Mouse (Mus musculus): Measurements from ENCODE around the gene 2610301B20Rik.
"Not testable (repeated sequence)": the region's sequence is repeated elsewhere in the genome, so short reads cannot be mapped to it uniquely, and the experiment has no call there.

2610301B20Rik gene

DNA sequence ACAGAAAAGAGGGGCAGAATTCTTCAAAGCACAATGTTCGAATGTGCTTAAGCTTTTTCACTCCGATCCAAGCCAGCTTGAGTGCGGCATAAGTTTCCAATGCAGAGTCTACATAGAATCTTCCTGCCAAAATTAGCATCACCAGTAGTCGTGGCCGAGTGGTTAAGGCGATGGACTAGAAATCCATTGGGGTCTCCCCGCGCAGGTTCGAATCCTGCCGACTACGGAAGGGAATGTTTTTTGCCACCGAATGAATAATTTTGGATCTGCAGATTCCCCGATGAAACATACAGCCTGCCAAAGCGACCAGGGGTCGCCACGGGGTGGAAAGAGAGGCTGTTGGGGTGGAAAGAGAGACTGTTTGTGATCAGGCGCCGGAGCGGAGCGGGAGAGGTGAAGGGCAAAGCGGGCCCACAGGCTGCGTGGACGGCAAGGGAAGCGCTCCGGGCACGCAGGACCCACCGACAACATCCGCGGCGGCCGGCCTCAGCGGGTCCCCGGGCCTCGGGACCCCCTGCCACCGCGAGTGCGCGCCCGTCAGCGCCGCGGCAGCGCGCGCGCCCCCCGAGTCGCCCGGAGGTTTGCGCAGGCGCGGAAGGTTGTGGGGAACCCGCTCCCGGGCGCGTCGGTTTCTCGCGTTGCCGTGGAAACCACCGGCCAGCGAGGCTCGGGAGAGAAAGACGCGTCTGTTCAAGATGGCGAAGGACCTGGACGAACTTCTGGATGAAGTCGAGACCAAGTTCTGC lies at the start of gene 2610301B20Rik:
Gene 2610301B20Rik (plus strand): TSS at position 579 of the 746 bp plus-strand sequence.
- DNase-seq: peak; percentile 92

DNA sequence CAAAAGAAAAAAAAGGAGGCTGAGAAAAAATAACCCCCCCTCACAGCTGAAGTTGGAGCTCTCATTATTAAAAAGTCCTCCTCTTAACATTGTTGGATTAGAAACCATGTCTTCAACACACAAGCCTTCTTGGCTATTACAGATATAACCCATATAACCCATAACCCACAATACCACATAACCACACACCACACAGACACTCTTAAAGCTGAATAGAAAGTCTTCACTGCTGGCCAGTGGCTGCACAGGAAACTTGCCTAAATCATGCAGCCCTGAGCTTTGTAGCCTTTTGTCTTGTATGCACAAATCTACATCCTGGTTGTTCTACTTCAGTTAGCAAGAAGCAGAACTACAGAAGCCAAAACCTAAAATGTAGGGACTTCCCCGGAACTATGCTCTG lies 41.0 kb upstream of the 2610301B20Rik start:
- DNase-seq: no peak

DNA sequence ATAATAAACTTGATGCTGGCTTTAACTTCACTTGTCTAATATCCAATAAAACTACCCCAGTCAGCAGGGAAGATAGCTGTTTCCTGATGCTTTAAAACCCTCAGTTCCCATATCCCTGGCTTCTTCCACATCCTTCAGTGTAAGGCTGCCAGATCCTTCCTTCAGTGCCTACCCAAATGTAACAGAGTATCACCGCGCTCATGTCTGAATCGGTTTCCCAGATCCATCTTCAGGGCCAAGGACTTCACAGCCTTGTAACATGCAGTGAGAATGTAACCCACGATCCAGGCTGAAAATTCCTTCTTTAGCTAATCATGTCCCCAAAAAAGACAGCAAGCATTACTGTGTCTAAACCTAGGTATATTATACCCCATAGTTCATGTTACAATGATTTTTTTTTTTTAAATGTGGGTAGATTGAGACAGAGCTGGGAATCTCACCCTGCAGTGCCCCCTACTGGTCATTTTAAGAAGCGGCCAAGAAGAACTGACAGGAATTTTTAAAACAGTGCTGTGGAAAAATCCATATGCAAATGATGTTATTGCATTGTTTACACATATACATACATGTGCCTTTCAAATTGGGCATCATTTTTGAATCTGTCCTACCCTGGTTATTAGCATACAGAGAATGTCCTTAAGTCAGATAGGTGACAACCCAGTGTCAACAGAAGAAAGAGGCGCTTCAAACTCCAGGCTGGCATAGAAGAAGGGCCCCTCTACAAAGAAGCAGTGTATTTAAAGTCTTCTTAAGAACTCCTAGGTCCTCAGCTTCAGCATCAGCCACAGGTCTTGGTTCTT lies 38.8 kb upstream of the 2610301B20Rik start:
- peak; percentile 29 for DNase-seq

DNA sequence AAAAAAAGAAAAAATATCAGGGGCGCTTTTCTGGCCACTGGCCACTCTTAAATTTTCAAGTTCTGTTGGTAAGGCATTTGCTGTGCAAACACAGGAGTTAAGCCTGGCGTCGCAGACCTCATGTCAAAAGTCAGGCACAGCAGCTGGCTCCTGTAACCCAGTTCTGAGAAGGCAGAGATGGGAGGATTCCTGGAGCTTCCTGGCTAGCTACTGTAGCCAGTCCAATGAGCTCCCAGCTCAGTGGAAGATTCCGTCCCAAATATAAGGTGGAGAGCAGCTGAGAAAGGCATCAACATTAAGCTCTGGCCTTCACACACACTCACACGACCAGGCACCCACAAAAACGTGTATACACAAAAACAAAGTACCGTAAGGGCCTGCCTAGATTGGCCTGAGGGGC lies 28.4 kb upstream of the 2610301B20Rik start:
- no peak for DNase-seq

DNA sequence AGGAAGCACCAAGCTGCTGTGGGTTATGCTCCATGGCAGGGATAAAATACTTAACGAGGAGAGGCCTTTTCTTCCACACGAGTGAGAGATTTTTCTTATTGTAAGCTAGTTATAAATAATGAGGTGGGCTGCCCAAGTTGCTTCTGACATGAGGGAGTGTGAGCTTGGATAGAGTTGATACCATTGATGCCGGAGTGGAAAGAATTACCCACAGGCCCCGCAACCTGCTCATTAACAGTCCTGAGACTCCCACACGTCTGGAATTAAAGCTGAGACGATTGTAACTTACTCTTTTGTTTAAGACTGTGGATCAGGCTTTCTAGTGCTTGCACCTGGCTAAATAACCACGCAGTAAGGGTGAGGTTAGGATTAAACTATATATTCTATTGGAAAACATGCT lies 24.5 kb upstream of the 2610301B20Rik start:
- no peak for DNase-seq

DNA sequence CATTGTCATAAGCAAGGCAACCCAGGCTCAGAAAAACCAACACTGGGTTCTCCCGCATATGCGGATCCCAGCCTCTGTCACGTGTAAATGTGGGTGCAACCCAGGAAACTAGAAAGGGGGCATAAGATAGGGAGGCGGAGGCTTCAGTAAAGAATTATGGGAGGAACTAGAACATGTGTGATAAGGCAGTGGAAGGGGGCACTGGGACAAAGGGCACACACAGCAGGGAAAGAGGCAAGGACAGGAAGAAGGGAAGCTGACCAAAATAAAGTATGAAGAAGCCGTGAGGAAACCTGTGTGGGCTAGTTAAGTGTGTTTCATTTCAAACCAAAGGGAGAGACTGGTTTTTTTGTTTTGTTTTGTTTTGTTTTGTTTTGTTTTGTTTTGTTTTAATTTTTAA lies 23.3 kb upstream of the 2610301B20Rik start:
- no peak for DNase-seq

DNA sequence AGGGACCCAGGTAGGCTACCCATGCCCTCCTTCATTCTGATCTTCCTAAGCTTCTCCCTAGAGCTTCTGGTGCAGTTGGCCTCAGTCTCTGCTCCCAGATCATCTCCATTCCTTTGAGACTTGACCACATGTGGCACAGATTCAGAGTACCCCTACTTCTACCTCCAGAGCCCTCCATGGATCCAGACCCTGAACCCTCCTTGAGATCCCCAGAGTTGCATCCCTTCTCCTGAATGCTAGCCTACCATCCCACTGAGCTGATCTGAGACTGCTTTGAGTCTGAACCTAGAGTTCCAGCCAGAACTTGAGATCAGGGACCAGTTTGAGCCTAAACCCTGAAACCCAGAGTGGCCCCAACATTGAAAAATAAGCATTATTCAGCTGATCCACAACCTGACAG lies 15.1 kb upstream of the 2610301B20Rik start:
- no peak for DNase-seq

DNA sequence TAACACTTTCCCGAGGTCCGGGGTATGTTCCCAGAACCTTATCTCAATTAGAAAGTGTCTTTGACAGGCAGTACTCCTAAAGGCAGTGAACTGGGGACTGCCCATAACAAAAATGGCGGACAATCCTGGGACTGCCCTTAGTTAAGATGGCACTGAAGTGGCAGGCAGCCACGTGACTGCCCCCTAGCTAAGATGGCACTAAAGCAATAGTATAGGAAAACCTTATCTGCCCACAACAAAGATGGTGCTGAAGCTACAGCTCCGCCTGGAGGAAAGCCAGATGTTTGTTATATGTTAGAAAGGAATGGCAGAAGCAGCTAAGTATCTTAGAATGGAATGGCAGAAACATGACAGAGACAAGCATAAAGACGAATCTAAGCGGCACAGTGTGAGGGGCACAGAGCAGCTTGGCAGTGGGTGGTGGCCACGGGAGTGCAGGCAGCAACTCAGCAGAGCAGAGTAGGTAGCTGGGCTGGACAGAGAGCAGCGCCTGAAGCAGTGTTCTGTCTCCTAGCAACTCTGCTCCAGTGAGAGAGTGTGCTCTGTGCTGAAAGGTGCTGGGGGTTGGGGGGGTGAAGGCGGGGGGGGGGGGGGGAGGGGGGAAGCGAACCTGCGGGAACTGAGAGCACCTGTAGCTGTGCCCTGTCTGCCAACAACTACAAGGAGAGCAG lies 14.3 kb upstream of the 2610301B20Rik start:
- DNase-seq: peak; percentile 18

DNA sequence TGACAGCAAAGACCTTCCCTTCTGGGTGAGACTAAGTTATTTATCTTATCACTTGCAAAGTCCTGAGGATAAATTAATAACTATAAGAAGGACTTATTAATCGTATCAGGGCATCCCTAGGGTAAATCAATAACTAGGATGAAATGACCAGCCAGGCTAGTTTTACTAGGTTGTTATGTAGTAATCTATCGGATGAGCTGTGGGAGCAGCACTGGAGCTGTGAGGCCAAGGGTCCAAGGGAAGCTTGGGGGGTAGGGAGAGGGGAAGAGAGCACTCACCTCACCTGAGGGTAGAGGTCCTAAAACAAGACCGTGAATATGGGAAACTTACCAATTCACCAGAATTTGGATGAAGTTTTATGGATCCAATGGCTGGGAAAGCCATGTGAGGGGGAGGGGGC lies 13.5 kb upstream of the 2610301B20Rik start:
- no peak for DNase-seq

DNA sequence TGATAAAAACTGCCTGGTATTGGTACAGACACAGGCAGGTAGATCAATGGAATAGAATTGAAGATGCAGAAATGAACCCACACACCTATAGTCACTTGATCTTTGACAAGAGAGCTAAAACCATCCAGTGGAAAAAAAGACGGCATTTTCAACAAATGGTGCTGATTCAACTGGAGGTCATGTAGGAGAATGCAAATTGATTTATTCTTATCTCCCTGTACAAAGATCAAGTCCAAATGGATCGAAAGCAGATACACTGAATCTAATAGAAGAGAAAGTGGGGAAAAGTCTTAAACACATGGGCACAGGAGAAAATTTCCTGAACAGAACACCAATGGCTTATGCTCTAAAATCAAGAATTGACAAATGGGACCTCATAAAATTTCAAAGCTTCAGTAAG lies 11.4 kb upstream of the 2610301B20Rik start:
- not testable (repeated sequence) for DNase-seq

DNA sequence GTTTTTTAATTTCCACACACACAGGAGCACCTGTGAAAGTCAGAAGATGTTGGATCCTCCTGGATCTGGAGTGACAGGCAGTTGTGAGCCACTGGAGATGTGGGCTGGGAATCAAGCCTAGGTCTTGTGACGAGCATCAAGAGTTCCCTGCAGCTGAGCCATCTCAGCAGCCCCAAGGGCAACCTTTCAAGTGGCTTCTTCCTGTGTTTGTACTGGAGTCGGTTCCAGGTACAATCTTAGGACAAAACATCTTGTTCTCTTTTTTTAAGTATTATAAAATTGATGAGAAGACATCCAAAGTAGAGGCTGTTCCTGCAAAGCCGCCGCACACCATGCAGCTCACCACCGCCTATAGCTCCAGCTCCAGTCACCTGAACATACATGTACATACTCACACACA lies 2.1 kb upstream of the 2610301B20Rik start:
- no peak for DNase-seq

DNA sequence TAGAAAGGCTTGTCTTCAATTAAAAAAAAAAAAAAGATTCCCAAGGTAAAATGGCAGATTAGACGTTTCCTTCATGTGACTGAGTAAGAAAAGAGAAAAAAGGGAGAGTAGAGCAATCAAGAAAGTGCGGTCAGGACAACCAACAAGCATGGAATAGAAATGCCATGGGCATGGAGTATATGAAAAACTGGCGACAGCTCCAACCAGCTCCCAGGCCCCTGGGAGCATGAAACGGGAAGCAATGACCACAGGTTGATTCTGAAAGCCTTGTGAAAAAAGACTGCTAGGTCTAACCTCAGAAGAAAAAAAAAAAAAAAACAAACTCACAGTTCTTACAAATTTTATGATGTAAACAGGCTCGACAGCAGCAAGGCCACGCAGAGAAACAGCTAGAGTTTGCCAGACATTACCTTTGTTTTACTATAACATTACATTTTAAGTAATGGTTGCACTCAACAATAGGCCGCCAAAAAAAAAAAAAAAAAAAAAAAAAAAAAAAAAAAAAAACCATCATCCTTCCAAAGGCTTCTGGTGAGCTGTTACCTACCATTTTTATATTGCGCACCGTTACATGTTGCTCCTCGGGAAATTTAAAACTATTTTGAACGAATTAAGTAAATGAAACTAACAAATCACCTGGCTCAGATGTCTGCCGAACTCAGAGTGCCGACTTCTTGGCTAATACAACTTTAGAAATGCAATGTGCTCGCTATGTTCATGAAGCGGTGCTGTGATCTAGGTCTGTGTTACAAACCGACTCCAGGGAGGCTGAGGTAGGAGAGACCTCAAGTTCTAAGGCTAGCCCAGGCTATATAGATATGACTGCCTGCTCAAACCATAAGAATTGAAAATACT lies 1.4 kb upstream of the 2610301B20Rik start:
- DNase-seq: no peak

DNA sequence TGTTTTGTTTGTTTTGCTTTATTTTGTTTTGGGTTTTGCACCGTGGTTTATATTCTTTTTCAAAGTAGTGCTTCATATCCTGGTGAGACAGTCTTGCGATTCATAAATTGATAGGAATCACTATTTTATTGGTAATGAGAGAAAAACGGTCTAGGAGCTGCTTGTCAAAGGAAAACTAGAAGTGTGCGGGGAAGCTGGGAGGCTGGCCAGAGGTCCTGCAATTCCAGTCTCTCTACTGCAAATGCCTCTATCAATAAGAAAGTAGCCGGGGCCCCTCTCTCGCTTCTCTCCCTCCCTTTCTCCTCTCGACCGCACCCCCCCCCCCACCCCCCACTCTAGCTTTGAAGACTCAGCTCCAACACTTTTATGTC lies 764 bp upstream of the 2610301B20Rik start:
- DNase-seq: no peak

DNA sequence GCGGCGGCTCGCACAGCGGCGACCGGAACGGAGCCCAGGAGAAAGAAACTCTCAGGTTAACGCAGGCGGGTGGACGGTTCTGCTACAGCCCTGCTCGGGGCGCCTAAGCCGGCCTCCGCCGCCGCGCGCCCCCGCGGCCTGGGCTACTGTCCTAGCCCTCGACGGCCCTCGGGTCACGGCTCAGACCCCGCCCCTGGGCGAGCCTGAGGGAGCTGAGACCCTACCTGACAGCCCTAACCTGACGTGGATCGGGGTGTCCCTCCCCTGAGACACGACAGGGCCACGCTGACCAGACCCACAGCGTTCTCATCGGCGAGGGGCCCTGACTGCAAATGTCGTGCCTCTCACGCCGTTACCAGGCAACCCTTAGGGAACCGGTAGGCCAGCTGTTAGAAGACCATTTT lies 422 bp downstream of the 2610301B20Rik start:
- peak; percentile 33 for DNase-seq

DNA sequence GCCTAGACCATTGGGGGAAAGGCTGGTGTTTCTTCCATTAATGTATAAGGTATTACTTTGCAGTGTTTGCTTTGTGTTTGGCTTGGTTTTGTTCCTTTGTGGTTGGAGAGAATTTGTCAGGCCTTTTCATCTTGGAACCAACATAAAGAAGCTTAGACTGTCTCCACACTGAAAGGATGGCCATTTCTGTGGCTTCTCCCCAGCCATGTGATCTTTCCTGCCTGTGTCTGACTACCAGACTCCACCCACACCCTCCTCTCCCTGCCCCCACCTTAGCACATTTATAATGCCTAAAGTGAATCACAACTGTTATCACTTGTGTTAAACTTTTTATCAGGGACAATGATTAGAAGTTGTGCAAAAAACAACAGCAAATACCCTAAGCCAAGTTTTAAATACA lies 1.1 kb downstream of the 2610301B20Rik start:
- DNase-seq: peak; percentile 32

DNA sequence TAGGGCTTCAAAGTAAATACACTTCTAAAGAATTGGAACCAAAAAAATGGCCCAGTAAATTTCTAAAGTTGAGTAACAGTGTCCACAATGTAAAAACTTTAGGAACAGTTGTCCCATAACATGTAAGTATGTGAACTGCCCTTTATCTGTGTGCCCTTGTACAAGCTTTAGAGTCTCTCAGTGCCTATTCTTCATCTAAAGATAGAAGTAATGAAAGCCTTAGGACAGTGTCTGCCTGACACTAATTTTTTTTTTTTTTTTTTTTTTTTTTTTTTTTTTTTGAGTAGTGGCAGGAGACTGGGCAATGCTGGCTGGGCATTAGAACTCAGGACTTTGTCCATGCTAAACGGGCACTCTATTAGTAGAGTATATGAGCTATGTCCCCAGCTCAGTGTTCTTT lies 2.8 kb downstream of the 2610301B20Rik start:
- no peak for DNase-seq

DNA sequence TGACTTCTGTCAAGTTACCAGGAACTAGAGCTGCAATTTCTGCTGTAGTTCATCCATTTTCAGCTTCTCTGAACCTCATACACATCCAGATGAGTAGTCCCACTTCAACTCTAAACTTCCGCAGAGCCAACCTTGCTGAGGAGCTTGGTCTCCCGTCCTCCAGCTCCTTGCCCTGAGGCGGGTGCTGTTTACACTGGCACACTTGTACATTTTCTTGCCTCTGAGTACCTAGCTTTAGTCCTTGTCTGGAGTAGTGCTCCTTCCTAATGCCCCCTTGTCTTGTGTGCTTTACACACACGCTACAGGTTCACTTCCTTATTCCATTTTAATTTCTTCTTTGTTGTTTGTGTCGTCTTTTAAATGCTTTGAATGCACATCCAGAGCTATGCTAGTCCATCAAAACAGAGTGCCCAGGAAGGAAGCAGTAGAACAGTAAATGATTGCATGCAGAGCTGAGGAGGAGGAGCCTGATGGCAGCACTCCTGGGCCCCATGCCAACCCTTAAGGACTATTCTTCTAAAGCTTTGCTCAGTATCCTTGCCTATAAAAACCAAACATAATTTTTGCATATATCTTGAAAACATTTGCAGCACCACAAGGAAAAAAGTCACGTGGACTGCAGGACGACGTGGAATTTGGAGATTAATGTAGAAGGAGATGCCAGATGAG lies 9.6 kb downstream of the 2610301B20Rik start:
- DNase-seq: no peak

DNA sequence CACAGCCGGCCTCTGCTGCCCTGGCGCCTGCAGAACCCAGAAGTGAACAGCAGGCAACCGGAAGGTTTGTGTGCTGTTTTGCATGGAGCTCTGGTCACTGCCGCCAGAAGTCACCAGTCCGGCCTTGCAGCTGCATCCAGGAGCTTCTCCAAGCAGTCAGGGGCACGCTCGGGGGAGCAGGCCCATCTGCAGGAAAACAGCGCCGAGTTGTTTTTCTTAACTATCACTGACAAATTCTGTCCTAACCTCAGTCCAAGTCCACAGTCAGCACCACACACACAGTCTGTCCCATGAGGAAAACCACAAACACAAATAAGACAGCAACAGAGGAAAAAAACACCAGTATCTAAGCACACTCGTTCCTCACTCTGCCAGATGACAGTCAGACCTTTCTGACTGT lies 14.5 kb downstream of the 2610301B20Rik start:
- DNase-seq: no peak

DNA sequence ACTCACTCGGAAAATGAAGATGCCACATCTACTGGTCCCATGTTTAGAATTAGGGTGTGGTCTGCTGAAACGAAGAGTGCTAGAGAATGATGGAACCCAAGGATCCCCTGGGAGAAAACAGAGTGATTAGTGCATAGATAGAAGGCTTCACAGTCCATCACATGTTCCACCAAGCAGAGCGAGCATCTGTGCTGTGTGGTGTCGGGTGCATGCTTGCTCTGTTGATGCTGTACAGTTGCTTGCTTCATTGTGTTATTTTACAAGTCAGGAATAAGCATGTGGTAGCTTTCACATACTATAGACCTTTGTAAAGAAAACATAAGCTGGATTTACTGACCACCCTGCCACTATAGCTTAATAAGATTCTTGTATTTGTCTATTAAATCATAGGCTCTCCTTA lies 22.0 kb downstream of the 2610301B20Rik start:
- no peak for DNase-seq

DNA sequence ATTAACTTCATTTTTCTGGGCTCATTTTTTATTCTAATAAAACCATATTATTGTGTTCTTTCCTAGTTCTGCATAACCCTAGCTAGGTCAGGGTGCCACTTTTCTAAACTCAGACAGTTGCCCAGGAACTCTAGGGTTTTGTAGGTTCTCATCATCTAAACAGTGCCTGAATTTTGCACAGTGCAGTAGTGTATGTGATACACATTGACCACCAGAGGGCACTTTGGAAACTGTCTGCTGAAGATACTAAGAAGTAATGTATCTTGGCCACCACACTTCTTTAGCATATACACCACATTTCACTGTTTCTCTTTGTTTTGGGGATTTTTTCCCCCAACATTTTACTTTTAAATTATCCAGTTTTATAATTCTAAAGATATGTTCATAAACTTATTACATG lies 22.6 kb downstream of the 2610301B20Rik start:
- no peak for DNase-seq

DNA sequence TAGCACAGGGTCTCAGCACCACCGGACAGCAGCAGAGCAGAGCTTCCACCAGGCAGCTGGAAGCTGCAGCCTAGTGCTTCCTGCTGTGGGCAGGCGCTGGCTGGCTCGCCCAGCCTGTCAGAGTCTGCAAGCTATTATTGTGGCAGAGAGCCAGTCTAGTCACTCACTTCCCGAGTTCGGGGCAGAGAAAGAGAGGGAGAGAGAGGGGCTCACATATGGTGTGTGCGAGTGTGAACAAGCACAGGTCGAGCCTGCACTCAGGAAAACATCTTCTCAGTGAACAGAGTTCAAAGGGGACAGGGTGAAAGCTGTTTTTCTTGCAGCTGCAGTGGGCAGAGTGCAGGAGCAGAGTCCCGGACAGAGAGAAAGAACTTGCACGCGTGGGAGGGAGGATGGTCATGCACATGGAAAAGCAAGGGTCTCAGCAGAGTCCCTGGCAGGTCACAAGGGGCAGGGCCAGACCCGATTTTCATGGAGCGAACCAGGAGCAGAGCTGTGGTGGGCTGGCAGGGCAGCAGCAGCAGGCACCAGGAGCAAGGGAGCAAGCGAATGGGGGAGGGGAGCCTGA lies 31.0 kb downstream of the 2610301B20Rik start:
- no peak for DNase-seq

DNA sequence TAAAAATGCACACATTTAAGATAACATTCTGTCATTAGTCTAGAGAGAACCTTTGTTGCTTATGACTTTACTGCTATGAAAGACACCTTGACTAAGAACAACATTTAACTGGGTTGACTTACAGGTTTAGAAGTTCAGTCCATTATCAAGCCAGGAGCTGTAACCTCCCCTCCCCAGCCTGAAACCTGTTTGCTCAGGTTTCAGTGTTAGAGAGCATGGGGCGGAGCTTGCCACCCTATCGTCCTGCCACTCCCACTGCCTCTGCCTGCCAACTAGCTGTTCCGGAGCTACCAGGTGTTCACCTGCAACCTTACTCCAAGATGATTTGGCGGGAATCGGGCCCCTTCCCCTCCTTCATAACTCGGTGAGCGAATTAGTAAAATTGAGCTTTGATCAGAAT lies 37.1 kb downstream of the 2610301B20Rik start:
- not testable (repeated sequence) for DNase-seq

All from right cerebral cortex, adult 18-20 months (tissue).